Mouse (Mus musculus) liver (tissue): Measurements from ENCODE around the gene Rmdn3.
A peak's percentile ranks its signal among the peaks of the same experiment; 100 is the strongest.

Experiments
- DNase-seq: peaks from one replicate; pipeline ENCODE4 v3.0.0-alpha.2; 2020; ENCODE audit warnings: mixed read lengths

Rmdn3 gene

DNA sequence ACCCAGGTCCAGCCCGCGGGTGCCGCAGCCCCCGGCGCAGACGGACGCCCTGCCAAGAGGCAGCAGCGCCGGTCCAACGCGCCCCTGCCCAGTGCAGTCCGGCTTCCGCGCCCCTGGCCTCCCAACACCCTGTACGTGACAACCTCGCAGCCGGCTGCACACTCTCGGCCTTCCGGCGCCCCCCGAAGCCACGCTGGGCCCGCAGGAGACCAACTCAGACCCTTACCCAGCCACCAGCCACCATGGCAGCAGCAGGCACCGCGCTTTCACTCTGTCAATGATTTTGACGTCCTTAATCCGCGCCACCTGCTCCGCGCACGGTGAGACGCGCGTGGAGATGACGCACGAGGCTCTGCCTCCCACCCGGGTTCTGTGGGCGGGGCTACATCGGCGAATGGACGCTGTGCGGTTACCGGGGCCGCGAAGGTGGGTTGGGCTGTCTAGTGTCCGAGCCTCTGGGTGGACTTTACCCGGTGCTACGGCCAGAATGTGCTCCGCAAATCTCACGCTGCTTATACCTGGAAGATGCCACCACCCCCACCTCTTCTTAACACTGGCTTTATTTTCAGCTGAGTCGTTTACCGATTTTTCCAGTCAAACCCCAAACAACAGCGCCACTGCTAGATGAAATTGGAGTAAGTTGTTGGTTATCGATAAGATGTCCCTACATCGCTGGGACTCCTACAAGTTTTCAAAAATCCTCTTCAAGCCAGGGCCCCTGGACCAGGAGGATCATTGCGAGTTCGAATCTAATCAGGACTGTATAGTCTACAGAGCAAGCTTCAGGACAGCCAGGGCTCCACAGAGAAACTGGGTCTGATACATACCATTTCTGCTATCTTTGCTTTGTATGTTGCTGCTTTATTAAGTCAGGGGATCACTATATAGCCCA, at the start of gene Rmdn3:
Gene Rmdn3, minus strand, starts transcription at position 354 of the 892 bp plus-strand sequence.
- DNase-seq = peak; percentile 96

DNA sequence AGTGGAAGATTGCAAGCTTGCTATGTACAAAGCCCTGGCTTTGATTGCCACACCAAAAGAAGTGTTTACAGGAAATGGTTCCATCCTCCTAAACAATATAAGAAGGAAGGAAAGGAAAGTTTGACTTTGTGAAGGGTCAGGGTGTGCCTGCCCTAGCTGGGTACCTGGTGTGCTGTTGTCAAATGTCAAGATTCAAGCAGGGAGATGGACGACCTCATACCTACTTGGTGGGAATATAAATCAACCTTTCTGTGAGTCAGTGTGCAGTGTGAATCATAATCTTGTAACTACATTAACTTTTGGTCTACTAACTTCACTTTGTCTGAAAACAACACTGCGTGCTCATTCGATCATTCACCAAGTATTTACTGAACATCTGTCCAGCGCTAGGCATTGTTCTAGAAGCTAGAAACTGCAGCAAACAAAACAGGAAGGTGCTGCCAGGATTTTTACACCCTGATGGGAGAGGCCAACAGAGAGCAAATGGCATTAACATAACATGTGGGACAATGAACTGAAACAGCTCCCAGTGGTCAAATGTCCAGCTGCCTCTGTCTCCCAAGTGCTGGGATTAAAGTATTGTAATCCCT, 47.1 kb upstream of the Rmdn3 start:
- no peak for DNase-seq

DNA sequence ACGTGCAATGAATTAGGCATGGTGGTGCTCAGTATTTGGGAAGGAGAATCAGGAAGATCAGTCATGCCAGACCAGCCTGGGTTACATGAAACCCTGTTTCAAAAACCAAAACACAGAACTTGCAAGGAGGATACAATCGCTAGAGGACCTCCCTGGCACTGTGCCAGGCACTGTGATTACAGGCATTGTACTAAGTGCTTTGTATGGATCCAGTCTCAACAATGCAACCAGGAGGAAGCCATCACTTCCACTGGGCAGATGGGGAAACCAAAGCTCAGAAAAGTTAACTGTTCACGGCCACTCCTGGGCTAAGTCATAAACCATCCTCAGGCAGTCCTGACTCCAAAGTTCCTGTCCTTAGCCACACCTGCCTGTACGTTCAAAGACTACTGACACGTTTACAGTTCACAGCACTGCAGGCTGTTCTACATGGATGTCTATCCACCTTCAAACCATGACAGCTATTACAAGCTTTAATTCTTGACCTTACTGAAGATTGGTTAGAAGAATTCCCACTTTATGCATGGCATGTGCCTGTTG, 46.1 kb upstream of the Rmdn3 start:
- peak; percentile 27 for DNase-seq

DNA sequence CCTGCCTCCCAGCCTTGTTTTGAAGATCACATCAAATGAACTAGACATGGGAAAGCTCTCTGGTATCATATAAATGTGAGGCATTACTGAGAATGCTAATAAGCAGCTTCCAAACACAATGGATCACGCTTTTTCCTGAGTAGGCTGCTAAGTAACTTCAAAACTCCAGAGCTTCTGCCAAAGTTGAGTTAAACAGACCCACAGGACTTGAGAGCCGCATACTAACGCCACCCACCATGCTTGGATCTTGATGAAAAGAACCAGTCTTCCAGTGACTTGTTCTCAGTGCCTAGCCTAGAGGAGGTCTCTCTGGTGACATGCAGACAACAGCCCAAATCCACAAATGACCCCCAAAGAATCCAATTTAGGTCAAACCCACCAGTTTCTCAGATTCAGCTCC, 42.1 kb upstream of the Rmdn3 start:
- no peak for DNase-seq

DNA sequence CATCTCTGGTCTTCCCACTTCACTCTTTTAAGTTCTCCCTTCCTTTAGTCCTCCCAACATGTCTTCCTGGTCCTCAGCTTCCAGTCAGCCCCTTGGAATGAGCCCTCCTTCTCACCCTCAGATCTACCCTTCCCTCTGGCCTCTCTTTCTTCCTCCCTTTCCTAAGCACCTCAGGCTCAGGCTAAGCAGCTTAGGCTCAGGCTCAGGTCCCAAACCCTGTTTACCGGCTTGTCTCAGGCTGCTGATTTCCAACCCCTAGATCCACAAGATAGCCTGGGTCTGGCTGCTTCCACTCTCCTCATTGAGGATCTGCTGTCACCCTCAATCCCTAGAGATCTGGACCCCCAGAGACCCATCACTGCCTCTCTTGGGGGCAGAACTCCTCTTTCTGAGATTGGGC, 41.2 kb upstream of the Rmdn3 start:
- DNase-seq = no peak

DNA sequence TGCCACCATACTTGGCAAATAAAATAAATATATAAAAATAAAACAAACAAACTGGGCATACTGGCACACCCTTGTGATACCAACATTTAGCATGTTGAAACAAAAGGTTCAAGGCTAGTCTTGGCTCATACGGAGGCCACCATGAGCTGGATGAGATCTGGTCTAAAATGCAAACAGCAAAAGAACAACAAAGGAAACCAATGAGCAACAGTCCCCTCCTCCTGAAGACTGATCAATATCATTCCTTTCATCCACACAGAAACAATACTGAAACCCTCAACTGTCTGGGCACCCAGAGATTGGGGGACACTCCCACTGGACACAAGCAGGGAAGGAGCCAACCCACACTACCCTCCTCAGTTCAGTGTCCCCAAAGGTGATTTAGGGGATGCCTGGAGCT, 40.7 kb upstream of the Rmdn3 start:
- no peak for DNase-seq

DNA sequence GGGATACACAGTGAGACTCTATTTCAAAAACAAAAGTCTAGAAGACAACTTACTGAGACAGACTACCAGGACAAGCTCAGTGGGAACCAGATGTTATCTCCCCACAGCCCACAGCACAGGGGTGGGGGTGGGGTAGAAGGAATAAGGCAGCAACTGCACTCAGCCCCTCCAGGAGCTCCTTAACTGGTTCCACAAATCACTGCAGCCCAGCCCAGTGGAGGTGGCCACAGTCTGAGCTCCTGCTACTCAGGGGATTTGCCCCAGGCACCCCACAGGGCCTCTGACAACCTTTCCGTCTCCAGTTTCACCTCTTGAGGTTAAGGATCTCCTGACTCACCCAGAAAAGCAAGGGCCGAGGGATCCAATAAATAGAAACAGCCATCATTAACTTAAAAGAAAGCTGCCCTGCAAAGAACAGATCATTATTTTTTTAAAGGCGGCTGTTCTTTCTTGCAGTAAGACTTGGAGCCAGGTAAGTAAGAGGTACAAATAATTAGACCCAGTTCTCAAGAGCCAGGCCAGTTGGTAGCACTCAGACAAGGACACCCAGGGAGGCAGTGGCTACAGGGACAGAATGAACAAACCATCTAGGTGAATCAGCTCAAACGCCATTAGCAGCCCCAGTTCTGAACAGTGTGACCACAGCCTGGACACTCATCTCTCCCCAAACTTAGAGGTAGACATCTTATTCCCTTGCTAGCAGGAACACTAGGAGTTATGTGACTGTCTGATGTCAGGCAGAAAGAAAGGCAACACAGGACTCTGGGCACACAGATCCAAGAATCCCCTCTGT, 39.7 kb upstream of the Rmdn3 start:
- no peak for DNase-seq

DNA sequence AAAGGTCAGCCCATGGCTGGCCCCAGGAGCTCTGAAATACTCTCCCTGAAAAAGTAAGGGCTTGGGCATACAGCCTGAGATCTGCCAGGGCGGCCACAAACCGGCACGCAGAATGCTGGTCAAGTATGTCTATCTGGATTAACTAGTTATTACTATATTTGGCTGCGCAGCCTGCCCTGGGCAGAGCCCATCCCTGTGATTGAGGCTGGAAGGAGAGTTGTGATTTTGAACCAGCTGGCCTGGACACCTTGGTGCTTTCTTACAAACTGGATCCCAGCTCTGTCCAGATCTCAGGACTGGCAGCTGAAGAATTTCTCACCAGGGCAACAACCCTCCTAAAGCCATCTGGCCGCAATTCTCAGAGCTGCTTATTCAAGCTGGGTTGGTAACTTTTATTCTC, 37.3 kb upstream of the Rmdn3 start:
- DNase-seq = no peak

DNA sequence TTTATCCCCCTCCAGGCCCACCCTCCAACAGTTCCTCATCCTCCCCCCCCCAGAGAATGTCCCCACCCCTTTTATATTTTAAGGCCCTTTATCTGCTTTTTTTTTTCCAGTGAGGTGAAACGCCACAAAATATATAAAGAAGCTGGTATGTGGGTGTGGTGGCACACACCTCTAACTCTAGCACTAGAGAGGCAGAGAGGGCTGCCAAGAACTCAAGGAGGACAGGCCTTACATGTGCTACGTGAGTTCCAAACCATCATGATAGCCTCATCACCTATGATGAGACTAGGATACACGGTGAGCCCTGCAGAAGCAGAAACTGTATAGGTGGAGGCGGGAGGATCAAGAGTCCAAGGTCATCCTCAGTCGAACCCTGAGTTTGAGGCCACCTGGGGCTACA, 34.1 kb upstream of the Rmdn3 start:
- DNase-seq = no peak

DNA sequence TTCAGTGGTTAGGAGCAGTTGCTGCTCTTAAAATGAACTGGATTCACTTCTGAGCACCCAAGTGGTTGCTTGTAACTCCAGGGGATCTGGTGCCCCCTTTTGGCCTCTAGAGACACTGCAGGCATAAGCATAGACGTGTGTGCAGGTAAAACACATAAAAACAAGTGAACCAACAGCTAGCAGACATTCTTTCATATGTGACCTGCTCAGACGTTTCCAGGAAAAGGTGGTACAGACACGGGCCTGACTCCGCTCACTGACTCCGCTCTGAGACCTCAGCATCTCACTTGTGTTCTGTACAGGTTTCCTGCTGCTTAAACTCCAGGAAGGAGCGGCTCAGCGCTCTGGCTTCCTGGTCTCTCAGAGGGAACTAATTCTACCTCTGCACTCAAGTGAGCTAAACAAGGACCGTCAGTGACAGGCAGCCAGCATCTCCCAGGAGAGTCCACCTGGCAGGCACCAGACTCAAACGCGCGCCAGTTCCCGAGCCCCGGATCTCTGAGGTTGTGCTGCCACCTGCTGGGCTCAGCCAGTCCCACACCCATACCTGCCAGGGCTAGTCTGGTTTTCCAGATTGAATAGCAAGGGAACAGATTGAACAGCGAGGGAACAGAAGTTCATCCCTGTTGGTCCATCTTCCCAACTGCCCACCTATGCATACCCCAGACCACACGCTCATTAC, 32.3 kb upstream of the Rmdn3 start:
- DNase-seq = peak; percentile 89

DNA sequence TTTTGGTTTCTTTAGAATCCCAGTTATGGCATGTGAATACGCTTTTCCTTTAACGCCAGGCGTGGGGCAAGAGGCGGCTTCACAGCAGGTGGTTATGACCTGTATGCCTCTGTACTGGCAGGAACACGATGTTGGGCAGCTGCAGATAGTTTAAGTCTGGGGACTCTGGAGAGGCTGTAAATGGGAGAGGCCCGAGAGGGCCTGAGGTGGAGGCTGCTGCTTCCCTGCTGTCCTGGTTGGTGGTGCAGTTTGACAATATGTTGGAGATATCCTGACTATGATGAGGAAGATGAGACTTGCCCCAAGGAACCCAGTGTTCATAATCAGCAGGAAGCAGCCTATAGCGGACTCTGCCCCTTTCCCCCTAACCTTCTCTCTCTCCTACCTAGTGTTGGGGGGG, 26.1 kb upstream of the Rmdn3 start:
- DNase-seq = no peak

DNA sequence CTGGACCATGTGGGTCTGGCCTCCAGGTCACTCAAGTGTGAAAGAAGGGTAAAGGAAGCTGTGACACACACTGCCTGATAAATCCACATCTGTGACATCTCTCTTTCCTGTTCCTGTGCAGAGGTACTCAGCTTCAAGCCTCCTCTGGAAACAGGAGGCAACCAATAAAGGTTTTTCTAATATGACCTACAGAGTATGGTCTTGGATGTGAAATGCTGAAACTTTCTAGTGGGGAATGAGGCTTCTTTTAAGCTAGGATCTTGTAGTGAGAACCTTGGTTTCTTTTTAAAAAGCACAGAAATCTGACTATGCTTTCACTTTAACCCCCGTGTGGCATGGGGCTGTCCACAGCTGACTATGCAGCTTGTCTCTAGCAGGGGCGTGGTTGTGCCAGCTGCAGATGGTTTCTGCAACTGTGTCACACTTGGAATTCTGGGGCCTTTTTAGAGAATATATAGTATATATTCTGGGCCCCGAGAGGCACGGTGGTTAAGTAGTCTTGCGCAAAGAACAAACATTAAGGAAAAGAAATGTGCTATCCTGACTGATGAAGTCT, 20.6 kb upstream of the Rmdn3 start:
- no peak for DNase-seq

DNA sequence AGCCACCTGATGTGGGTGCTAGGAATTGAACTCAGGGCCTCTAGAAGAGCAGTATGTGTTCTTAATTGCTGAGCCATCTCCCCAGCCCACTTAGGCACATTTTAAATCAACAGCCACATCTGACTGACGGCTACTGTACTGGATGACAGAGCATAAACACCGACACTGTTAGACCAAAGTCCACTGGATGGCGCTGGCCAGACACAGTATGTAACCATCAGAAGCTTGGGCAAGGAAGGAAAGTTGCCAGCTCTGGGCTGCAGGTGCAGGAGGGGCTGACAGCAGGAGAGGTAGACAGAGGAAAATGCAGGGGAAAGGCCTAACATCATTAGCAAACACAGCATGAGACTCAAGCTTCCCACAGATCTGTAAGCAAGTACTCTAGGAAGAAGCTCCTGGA, 19.9 kb upstream of the Rmdn3 start:
- DNase-seq = no peak

DNA sequence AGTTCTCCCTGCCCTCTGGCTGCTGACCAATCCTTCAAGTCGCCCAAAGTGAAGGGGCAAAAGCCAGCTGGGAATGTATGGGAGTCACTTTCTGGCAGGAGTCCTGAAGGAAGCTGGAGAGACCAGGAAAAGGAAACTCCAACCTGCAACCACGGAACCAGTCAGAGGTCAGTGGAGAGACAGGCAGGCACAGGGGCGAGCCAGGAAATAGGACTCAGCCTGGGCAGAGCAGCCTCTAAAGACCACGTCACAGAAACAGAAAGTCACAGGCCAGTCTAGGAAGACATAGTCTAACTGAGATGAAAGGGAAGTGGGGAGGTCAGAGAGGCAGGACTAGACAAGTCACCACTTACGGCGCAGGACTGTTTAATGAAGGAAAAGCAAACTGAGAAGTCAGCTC, 18.8 kb upstream of the Rmdn3 start:
- no peak for DNase-seq

DNA sequence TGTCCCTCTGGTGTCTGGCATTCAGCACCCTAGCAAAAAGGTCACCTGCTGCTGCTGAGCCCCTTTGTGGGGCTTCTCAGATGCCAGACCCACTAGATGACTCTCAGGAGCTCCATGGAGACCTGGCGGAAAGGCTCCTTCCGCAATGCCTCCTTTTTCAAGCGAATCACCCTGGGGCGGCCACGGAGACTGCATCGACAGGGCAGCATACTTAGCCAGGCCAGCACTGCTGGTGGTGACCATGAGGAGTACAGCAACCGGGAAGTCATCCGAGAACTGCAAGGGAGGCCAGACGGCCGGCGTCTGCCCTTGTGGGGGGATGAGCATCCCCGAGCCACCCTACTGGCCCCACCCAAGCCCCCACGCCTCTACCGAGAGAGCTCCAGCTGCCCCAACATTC, 18.0 kb upstream of the Rmdn3 start:
- DNase-seq = no peak

DNA sequence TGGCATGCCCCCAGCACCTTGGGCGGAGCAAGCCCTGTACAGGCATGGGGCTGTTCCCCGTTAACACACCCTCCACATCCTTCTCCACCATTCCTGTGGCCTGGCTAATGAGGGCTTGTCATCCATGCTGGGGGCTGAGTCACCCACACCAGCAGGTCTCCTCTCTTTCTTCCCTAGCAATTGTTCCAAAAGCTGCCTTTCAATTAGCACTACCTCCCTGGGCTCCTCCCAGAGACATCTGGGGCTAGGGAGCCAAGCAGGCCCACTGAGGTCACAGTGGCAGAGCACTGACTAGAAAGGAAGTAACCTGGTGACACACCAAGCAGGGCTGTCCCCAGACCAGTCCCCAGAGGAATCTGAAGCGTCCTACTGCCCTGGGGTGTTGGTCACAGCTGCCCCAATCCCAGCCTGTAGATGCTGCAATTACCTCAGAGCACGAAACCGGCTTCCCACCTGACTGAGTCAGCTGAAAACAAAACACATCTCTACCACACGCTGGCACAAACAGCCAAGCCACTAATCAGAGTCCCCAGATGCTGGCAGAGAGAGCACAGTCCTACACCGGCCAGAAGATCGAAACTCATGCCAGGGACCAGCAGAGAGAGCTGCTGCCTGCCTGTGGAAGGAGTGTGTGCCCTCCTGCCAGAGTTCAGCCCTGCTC, 17.3 kb upstream of the Rmdn3 start, which contains the start of gene Gm14137:
Gene Gm14137, plus strand, starts transcription at position 519 of the 661 bp plus-strand sequence.
- no peak for DNase-seq

DNA sequence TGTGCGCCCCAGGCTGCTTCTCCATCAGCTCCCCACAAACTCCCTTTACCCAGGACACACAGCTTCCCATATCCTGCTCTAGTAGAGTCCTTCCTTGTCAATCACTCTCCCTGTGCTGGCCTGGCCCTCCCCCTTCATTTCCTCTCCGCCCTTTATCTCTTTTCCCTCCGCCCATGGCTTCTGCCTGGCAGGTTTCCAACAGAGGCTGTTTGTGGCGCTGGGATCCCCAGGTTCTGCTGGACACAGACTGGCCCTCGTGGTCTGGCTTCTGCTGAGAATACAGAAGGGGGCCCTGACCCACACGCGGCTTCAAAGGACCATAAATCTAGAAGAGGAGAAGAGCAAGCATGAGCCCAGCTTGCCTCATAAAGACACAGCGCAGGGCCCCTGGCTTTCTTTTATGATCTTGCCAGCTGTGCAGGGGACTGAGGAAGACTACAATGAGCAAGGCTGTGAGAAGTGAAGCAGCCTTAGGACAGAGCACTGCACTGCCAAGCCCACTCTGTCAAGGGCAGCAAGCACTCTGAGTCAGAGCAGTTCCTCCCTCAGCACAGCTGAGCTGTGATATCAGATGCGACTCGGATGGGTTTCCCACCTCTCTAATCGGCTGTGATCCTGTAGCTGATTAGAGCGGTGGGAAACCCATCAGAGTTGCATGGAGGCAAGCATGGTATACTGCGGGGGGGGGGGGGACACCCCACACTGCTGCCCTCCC, 16.2 kb upstream of the Rmdn3 start:
- peak; percentile 73 for DNase-seq

DNA sequence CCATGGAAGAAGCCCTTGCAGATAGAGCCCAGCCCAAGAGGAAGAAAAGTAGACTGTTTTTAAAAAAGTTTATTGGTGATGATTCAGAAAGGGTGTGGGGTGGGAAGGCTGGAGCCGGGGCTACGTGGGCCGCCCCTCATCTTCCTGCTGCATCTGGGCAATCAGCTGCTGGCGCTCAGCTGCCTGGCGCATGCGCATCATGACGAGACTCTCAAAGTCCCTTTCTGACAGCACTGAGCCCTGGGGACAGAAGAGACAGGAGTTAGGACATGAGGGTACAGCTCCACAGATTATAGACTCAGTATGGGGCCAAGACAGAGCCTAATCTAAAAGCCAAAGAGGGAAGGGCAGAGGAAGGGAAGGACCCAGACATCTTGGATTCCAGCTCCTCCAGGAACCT, 15.6 kb upstream of the Rmdn3 start:
- no peak for DNase-seq

DNA sequence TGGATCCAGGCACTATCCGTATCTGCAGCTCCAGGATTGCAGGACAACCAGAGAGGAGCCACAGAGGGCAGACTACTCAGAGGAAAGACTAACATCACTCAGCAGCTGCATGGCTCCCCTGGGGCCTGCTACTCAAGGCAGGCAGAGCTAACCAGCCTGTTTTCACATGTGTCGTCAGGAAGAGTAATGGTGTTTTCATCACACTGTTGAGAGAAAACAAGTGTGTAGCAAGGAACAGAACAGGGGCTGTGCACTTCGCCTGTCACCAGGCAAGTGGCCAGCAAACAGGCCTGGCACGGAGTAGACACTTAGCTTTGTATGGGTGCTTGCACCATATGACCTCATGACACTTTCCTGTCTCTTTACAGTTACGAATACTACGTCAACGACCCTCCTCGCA, 14.7 kb upstream of the Rmdn3 start:
- DNase-seq = no peak

DNA sequence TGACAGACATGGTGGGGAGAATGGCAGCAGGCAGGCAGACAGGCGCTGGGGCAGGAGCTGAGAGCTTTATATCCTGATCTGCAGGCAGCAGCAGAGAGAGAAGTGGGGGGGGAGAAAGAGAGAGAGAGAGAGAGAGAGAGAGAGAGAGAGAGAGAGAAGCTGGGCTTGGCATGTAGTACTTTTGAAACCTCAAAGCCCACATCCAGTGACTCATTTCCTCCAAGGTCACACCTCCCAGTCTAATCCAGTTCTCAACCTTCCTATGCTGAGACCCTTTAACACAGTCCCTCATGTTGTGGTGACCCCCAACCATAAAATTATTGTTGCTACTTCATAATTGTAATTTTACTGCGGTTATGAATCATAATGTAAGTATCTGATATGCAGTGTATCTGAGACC, 13.4 kb upstream of the Rmdn3 start:
- no peak for DNase-seq

DNA sequence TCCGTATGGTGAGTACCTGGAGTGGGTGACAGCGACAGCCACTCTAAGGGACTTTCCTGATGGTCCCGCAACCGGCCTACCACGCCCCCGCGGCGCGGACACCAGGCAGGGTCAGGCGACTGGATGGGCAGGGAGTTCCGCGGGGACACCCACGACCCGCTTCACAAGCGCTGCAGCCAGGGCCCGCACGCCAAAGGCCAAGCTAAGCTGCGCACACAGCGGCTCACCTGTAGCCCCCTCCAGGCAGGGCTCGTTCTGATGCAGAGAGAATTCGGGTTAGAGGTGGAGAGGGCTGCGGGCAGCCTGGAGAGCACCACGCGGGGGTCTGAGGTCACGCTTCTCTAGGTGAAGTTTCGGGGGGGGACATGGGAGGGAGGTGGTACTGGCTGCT, 11.0 kb upstream of the Rmdn3 start:
- no peak for DNase-seq
